Comparison of ENCODE assay signal across 23 mouse cellular contexts in the genomic region with DNA sequence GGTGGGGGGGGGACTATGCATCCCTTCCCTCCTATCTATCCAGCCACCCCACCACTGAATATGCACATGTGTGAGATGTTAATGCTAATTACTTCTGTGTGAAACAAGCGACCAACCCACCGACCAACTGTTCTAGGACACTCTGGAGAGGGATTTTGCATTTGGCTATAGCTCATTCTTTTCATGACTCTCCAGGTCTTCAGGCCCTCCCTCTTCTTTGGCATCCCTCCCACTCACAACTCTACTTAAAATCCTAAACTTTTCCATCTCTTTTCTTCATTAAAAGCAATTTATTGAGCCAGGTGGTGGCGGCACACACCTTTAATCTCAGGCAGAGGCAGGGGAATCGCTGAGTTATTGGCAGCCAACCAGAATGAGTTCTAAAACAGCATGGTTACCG.
DNase-seq lines count a peak whose midpoint lies in the region; ATAC-seq lines count a peak whose summit lies in the region.
"Had no signal": no experiment of that assay in that cellular context is flagged by ENCODE, and none has a peak within 500 bp of the region (broad histone marks: within the 10 kb centered on the region; RNA-seq: fewer than 3 reads in every experiment).

No protein-coding gene starts in this region.

- H3K9me3 ChIP-seq in limb, embryonic 12.5 days = no peaks in the 10 kb centered on the region
- no peaks in the 10 kb centered on the region for H3K9me3 ChIP-seq in limb, embryonic 10.5 days (replicated peaks)
- no peaks in the 10 kb centered on the region for H3K9me3 ChIP-seq in limb, embryonic 13.5 days
- H3K9me3 ChIP-seq: embryonic facial prominence, embryonic 10.5 days; embryonic facial prominence, embryonic 13.5 days; forebrain, embryonic 15.5 days; hindbrain, embryonic 12.5 days; hindbrain, embryonic 15.5 days had no signal

- no peak overlapping the region for H3K9ac ChIP-seq in limb, embryonic 12.5 days (replicated peaks)
- H3K9ac ChIP-seq in limb, embryonic 13.5 days = no peak overlapping the region
- H3K9ac ChIP-seq: embryonic facial prominence, embryonic 13.5 days; forebrain, embryonic 15.5 days; hindbrain, embryonic 12.5 days; hindbrain, embryonic 15.5 days had no signal

- DNase-seq in frontal cortex, postnatal 10 days (ENCODE audit: low spot score in 2 of 2) = no peak
- DNase-seq in limb, embryonic 10.5 days (ENCODE audit: low spot score) = no peak
- DNase-seq in brain, adult 2 months (ENCODE audit: low read depth, low spot score) = peak; percentile 36
- no peak for DNase-seq in spleen, postnatal 36 days (ENCODE audit: low spot score in 2 of 2)
- DNase-seq: adrenal gland, postnatal 14 days; cerebellum, adult 11-12 months; cerebellum, adult 8-10 months; cerebellum, postnatal 10 days; cerebellum, postnatal 36 days; embryo, embryonic 11 days; gastrocnemius, postnatal 25 days; heart, adult 2 months had no signal

- H3K36me3 ChIP-seq in limb, embryonic 12.5 days = no peaks in the 10 kb centered on the region
- no peaks in the 10 kb centered on the region for H3K36me3 ChIP-seq in limb, embryonic 10.5 days
- H3K36me3 ChIP-seq in limb, embryonic 13.5 days = no peaks in the 10 kb centered on the region
- H3K36me3 ChIP-seq: embryonic facial prominence, embryonic 10.5 days; embryonic facial prominence, embryonic 13.5 days; forebrain, embryonic 15.5 days; hindbrain, embryonic 12.5 days; hindbrain, embryonic 15.5 days had no signal

- H3K27me3 ChIP-seq in limb, embryonic 12.5 days = 0 out of 2 replicates have a peak, but pooled peaks cover 3% of the 10 kb centered on the region
- peaks cover 33% of the 10 kb centered on the region; the same call in 1 of the 2 replicates for H3K27me3 ChIP-seq in limb, embryonic 10.5 days (ENCODE audit: low read depth, poor library complexity, severe bottlenecking)
- H3K27me3 ChIP-seq in limb, embryonic 13.5 days = no peaks in the 10 kb centered on the region
- H3K27me3 ChIP-seq: embryonic facial prominence, embryonic 13.5 days; forebrain, embryonic 15.5 days; hindbrain, embryonic 12.5 days; hindbrain, embryonic 15.5 days had no signal

- H3K4me3 ChIP-seq in limb, embryonic 12.5 days (replicated peaks) = no peak overlapping the region
- H3K4me3 ChIP-seq in limb, embryonic 10.5 days = no peak overlapping the region
- H3K4me3 ChIP-seq in limb, embryonic 13.5 days = no peak overlapping the region
- H3K4me3 ChIP-seq: embryonic facial prominence, embryonic 10.5 days; embryonic facial prominence, embryonic 13.5 days; erythroblast, embryonic 14.5 days; forebrain, embryonic 15.5 days; heart, adult 2 months; hindbrain, embryonic 12.5 days; hindbrain, embryonic 15.5 days had no signal

- 55% methylated on average over 5 of the region's 5 CpGs for WGBS in limb, embryonic 12.5 days
- 84% methylated on average over 5 of the region's 5 CpGs for WGBS in limb, embryonic 10.5 days
- WGBS in limb, embryonic 13.5 days = 34% methylated on average over 5 of the region's 5 CpGs

- no peak overlapping the region for H3K4me2 ChIP-seq in limb, embryonic 12.5 days
- H3K4me2 ChIP-seq in limb, embryonic 13.5 days (replicated peaks) = no peak overlapping the region
- H3K4me2 ChIP-seq: embryonic facial prominence, embryonic 13.5 days; forebrain, embryonic 15.5 days; heart, embryonic 11.5 days; hindbrain, embryonic 12.5 days; hindbrain, embryonic 15.5 days had no signal

- H3K4me1 ChIP-seq in limb, embryonic 12.5 days (replicated peaks) = peaks cover 4% of the 10 kb centered on the region
- H3K4me1 ChIP-seq in limb, embryonic 10.5 days = no peaks in the 10 kb centered on the region
- H3K4me1 ChIP-seq in limb, embryonic 13.5 days = peaks cover 27% of the 10 kb centered on the region

- H3K27ac ChIP-seq in limb, embryonic 12.5 days = no peak overlapping the region
- H3K27ac ChIP-seq in limb, embryonic 10.5 days = no peak overlapping the region
- H3K27ac ChIP-seq in limb, embryonic 13.5 days = no peak overlapping the region; the same call in 1 of the 2 replicates
- H3K27ac ChIP-seq: embryonic facial prominence, embryonic 13.5 days; heart, adult 2 months; hindbrain, embryonic 12.5 days; hindbrain, embryonic 15.5 days had no signal

- ATAC-seq in frontal cortex, adult (ENCODE audit: low TSS enrichment) = 0 out of 2 replicates have a peak, but pooled peaks have one; percentile 27
- ATAC-seq in limb, embryonic 12.5 days (ENCODE audit: insufficient number of reproducible peaks, insufficient read depth, low FRiP score, low TSS enrichment, low read depth) = 0 out of 2 replicates have a peak, but pooled peaks have one; percentile 9
- ATAC-seq in limb, embryonic 13.5 days (ENCODE audit: low FRiP score, low read depth) = peak; percentile 66
- ATAC-seq: CD4-positive, CD25-positive, alpha-beta regulatory T cell, adult 4 months; forebrain, embryonic 15.5 days had no signal

Comparison
In these comparisons a context has a peak if more than half of its experiments do, and no peak if none do; other contexts are left out.
1. ATAC-seq: peak in every context shown above with its lines; median percentile 66 in limb, embryonic 13.5 days; 27 in frontal cortex, adult; 9 in limb, embryonic 12.5 days.